Mouse (Mus musculus) ES-E14 (cell line): ENCODE data around the gene Ccdc93. TPM values are rescaled to one million over a fixed set of nuclear protein-coding genes. Genes with fewer than 3 reads are reported as not detected.

ENCODE experiments used
- DNase-seq: peaks from one replicate; pipeline ENCODE4 v3.0.0-alpha.2; 2013; ENCODE audit warnings: low read depth, low spot score
- H3K27ac ChIP-seq: 2 replicates; pipeline ENCODE4 v1.5.1; 2012; ENCODE audit warnings: low read depth, mild to moderate bottlenecking, low read length, moderate library complexity, mixed read lengths; ENCODE audit not compliant: poor library complexity, insufficient read depth, severe bottlenecking
- H3K36me3 ChIP-seq: 2 replicates; pipeline ENCODE4 v1.6.1; 2012; ENCODE audit warnings: mild to moderate bottlenecking, low read length, moderate library complexity, mixed read lengths; ENCODE audit not compliant: control insufficient read depth, poor library complexity, insufficient read depth, severe bottlenecking
- H3K4me1 ChIP-seq, 2 experiments: fragments of 150-350 bp in 1 of 2; sonication (generic) in 1 of 2; 2 replicates each; pipeline ENCODE4 v1.6.1; 2012; ENCODE audit warnings: low read length in 2 of 2, mild to moderate bottlenecking in 1 of 2, mixed read lengths in 1 of 2; ENCODE audit not compliant: control insufficient read depth in 2 of 2, insufficient read depth in 2 of 2, poor library complexity in 1 of 2
- H3K4me3 ChIP-seq, 2 experiments: fragments of 150-350 bp in 1 of 2; sonication (generic) in 1 of 2; 2 replicates each; pipeline ENCODE4 v1.5.1; 2012; ENCODE audit warnings: low read length in 2 of 2, low read depth in 1 of 2, mild to moderate bottlenecking in 1 of 2, mixed read lengths in 1 of 2; ENCODE audit not compliant: insufficient read depth in 1 of 2, poor library complexity in 1 of 2, severe bottlenecking in 1 of 2
- H3K9ac ChIP-seq: 2 replicates; pipeline ENCODE4 v1.6.1; 2012; ENCODE audit warnings: low read depth, mild to moderate bottlenecking, low read length, mixed read lengths; ENCODE audit not compliant: poor library complexity, insufficient read depth, severe bottlenecking
- H3K9me3 ChIP-seq: fragments of 150-350 bp; sonication (generic); 2 replicates; pipeline ENCODE4 v1.6.1; 2012; ENCODE audit warnings: low read depth, mild to moderate bottlenecking, low read length; ENCODE audit not compliant: control insufficient read depth, insufficient read depth
- CHD2 ChIP-seq: IDR thresholded peaks from 2 replicates; pipeline ENCODE4 v1.6.1; 2014; ENCODE audit warnings: mild to moderate bottlenecking, low read depth, low read length, inconsistent platforms
- HCFC1 ChIP-seq: IDR thresholded peaks from 2 replicates; pipeline ENCODE4 v1.6.1; 2012; ENCODE audit warnings: low read length, inconsistent platforms, borderline replicate concordance; ENCODE audit not compliant: insufficient read depth
- MAFK ChIP-seq: IDR thresholded peaks from 2 replicates; pipeline ENCODE4 v1.6.1; 2014; ENCODE audit warnings: mild to moderate bottlenecking, low read depth, low read length, inconsistent platforms; ENCODE audit not compliant: insufficient read depth
- ZC3H11A ChIP-seq: IDR thresholded peaks from 2 replicates; pipeline ENCODE4 v1.6.1; 2012; ENCODE audit warnings: low read depth, mild to moderate bottlenecking, inconsistent platforms, low read length, borderline replicate concordance
- ZNF384 ChIP-seq: IDR thresholded peaks from 2 replicates; pipeline ENCODE4 v1.6.1; 2012; ENCODE audit warnings: low read depth, low read length, inconsistent platforms
- in situ Hi-C, 2 experiments: fragments of 600-800 bp; cut with MboI; formaldehyde crosslinking; loops; one replicate each; pipeline ENCODE4 v1.15.1; 2025; ENCODE audit warnings: low sequenced_read_pairs in 2 of 2, inconsistent platforms in 1 of 2; ENCODE audit not compliant: unreplicated experiment in 2 of 2
- total RNA-seq: library from RNA; depleted of rRNA; stranded (reverse); fragments of 300-350 nt; gene quantifications from 2 replicates; pipeline ENCODE4 v1.2.3, GENCODE M21; 2012

Gene Ccdc93
- total RNA-seq, 1 experiment = 11.7 TPM

DNA sequence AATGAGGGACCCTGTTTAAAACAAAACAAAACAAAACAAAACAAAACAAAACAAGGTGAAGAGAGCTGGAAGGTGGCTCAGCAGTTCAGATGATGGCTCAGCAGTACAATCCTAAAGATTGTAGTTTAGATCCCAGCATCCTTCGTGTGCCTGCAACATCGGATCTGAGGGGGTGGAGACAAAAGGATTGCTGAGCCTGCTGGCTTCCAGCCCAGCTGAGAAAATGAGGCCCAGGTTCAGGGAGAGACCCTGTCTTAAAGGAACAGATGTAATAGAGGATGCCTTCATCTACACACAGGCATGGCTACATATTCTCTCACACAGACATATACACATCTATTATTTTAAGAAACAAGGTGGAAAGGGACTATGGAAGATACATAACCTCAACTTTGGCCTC lies 80.3 kb downstream of the Ccdc93 start:
- no peaks in the 10 kb centered on the region for H3K9me3 ChIP-seq
- no peak overlapping the region for H3K27ac ChIP-seq
- H3K9ac ChIP-seq = no peak overlapping the region
- H3K4me3 ChIP-seq = no peak overlapping the region
- H3K36me3 ChIP-seq = no peaks in the 10 kb centered on the region
- TF ChIP-seq MAFK = no peak
- no peak for TF ChIP-seq CHD2
- TF ChIP-seq HCFC1 = no peak
- no peak for TF ChIP-seq ZNF384
- no peak for TF ChIP-seq ZC3H11A
- DNase-seq = no peak
- H3K4me1 ChIP-seq = no peaks in the 10 kb centered on the region
- in situ Hi-C loops = no loop called here

DNA sequence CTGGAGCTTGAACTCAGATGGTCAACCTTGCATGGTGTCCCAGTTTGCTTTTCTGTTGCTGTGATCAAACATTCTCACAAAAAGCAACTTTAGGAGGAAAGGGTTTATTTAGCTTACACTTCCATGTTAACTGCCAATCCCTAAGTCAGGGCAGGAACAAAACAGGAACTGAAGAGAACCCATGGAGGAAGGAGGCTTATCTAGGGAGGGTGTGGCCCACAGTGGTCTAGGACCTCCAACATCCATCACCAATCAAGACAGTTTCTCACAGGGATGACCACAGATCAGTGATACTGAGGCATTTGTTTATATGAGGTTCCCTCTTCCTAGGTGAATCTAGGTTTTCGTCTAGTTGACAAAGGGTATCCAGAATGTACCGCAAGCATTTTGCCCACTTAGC lies 81.1 kb downstream of the Ccdc93 start:
- no peak for DNase-seq
- in situ Hi-C loops = no loop called here
- Histone ChIP-seq H3K4me1 (no peaks in the 10 kb centered on the region), H3K9me3 (no peaks in the 10 kb centered on the region), H3K9ac (no peak overlapping the region), H3K4me3 (no peak overlapping the region), H3K36me3 (no peaks in the 10 kb centered on the region), H3K27ac (no peak overlapping the region)
- TF ChIP-seq CHD2 (no peak), ZNF384 (no peak), MAFK (no peak), ZC3H11A (no peak), HCFC1 (no peak)

DNA sequence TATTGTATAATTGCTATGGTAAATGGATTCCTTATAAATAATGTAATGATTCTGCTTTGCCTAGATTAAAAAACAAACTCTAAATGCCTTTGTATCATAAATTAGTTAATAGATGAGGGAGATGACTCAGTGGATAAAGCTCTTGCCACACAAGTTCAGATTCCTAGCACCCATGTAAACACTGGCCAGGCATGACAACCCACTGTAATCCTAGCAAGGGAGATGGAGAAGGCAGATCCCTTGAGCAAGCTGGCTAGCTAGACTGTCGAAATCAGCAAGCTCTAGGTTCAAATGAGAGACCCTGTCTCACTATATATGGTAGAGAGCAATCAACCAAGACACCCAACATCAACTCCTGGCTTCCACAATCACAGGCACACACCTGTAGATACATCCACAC lies 87.8 kb downstream of the Ccdc93 start:
- no peak overlapping the region for H3K27ac ChIP-seq
- H3K4me1 ChIP-seq = no peaks in the 10 kb centered on the region
- in situ Hi-C loops = no loop called here
- H3K9me3 ChIP-seq = no peaks in the 10 kb centered on the region
- H3K36me3 ChIP-seq = no peaks in the 10 kb centered on the region
- DNase-seq = no peak
- TF ChIP-seq MAFK (no peak), ZNF384 (no peak), ZC3H11A (no peak), HCFC1 (no peak), CHD2 (no peak)
- no peak overlapping the region for H3K9ac ChIP-seq
- no peak overlapping the region for H3K4me3 ChIP-seq

DNA sequence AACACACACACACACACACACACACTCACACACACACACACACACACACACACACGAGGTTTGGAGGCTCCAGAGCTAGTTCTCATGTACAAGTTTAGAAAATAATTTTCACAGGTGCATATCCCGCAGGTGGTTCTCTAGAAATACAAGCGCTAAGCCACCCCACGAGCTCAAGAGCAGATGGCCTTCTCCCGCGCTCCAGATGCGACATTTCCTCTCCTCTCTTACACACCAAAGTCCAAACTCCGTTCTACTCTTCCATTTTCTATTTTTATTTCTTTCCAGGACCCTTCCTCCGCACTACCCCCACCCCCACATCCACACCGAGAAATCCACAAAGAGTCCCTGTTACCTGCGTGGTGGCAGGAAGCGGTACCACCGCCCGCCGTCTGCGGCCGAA lies 96.2 kb downstream of the Ccdc93 start:
- TF ChIP-seq CHD2 = no peak
- no peak for TF ChIP-seq ZNF384
- TF ChIP-seq HCFC1 = no peak
- no peak for TF ChIP-seq ZC3H11A
- no peak for TF ChIP-seq MAFK
- Histone ChIP-seq H3K4me1 (peaks cover 0 to 4% of the 10 kb centered on the region in 2 experiments; a peak in 2 of 4 replicates), H3K4me3 (peak overlapping the region; percentile 46 to 55; a peak in 3 of 4 replicates), H3K27ac (no peak overlapping the region), H3K9me3 (no peaks in the 10 kb centered on the region), H3K36me3 (no peaks in the 10 kb centered on the region), H3K9ac (no peak overlapping the region)
- no peak for DNase-seq
- in situ Hi-C loops = no loop called here
